Mouse (Mus musculus) c-Kit-positive CD71-positive TER-119-positive erythroid progenitor cells, embryonic 14.5 days (primary cell): ENCODE measurements around the gene Hfe2.
"Not testable (repeated sequence)": the region's sequence is repeated elsewhere in the genome, so short reads cannot be mapped to it uniquely, and the experiment has no call there.

Source experiments
- DNase-seq: peaks from one replicate; pipeline ENCODE4 v3.0.0-alpha.2; 2013; ENCODE audit warnings: low spot score

Hfe2 gene

GRCm38 (mm10) chr3:96524914-96525313, at the start of gene Hfe2:
Gene Hfe2, plus strand, starts transcription at chr3:96525172.
- DNase-seq = no peak

- no peak for DNase-seq
These were observed 47.9 kb upstream of the Hfe2 start for GRCm38 (mm10) chr3:96477084-96477483.

GRCm38 (mm10) chr3:96477558-96477957, 47.4 kb upstream of the Hfe2 start:
- no peak for DNase-seq

DNA sequence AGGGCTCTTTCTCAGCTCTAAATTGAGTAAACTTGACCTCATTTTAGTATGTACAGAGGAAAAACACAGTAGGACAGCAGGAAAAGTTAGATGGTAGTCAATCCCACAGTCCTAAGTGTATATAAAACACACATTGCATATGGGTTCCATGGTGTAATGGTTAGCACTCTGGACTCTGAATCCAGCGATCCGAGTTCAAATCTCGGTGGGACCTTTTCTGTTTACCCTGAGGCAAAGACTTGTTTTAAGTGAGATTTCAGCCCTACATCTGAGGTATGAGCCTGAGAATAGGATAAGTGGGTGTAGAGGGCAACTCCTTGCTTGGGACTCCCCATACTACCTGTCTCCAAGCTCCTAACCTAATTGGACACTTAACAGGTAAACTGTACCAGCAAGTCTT, 45.7 kb upstream of the Hfe2 start:
- no peak for DNase-seq

DNA sequence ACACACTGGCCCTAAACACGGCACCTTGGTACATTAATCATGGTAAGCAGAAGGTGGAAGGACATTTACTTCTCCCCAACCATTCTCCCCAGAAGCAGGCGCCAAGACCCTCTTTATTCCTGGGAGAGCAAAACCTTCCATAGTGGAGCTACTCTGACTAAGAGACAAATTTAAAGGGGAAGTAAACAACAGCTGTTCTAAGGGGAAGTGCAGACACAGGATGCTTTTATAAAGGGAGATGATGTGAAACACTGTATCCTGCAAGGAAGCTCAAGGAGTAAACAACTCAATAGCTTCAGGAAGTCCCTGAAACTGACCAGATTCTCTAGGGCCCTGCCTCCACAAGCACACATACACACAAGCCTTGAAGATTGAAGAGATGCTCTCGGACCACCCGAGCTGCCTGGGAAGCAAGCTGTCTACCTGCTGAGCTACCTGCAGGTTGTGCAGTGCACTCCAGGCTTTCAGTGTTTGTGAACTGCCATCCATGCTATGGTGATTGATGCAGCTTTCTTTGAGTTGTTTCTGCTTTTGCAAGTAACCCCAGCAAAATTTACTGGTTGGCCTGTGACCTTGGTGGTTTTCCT, 44.2 kb upstream of the Hfe2 start:
- DNase-seq = no peak

DNA sequence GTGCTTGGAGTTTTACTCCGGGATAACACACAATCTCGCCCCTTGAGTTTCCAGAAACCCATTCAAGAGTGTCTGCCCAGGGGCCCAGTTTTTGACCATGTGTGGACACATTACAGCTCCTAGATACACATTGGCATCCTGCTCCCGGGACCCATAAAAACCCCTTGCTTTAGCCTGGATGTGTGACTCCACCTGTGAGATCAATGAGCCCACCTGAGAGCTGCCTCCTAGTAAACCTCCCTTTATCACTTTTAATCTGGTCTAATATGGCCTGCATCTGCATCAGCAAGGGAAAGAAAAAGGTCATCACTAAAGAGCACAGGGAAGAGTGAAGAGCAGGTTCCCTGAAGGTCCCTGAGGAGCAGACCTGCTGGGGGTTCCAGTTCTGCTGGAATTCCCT, 43.1 kb upstream of the Hfe2 start:
- DNase-seq = no peak

DNA sequence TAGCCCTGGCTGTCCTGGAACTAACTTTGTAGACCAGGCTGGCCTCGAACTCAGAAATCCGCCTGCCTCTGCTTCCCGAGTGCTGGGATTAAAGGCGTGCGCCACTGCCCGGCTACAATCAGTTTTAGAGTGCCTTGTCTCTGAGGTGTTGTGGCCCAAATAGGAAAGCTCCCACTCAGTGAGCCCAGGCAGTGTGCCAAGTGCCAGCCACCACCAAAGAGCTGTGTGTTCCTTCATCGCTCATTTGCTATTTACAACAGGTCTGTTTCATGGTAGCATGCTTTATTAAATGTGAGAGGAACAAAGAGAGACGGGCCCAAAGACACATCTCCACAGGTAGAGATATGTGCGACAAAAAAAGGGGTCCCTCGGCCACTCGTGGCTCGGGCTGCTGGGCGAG, 42.5 kb upstream of the Hfe2 start:
- DNase-seq = no peak

DNA sequence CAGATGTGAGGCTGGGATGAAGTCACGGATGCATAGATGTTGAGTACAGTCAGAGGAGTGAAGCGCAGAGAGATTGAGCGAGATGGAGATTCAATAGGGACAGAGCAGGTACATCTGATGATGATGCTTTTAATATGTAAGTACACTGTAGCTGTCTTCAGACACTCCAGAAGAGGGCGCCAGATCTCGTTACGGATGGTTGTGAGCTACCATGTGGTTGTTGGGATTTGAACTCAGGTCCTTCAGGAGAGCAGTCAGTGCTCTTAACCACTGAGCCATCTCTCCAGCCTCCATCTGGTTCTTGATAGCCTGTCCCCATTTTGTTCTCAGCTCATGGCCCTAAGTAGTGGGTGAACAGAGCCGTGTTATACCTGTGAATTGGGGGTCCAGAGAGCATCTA, 41.9 kb upstream of the Hfe2 start:
- DNase-seq = not testable (repeated sequence)

GRCm38 (mm10) chr3:96483946-96484345, 41.0 kb upstream of the Hfe2 start:
- DNase-seq = no peak

DNA sequence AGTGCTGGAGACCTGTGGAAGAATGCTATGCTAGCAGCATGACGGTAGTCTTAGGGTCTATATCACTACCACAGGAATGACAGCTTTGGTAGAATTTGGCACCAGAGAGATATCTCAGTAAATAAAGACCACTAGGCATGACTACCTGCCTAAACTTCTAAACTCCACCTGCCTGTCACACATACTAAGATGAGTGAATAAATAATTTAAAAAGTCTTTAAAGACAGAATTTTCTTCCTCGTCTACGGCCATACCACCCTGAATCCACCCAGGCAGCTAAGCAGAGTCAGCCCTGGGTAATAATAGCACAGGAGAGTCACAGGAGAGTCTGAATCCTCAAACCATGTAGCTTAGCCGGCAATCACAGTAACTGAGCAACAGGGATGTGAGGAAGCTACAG, 40.1 kb upstream of the Hfe2 start:
- no peak for DNase-seq

DNA sequence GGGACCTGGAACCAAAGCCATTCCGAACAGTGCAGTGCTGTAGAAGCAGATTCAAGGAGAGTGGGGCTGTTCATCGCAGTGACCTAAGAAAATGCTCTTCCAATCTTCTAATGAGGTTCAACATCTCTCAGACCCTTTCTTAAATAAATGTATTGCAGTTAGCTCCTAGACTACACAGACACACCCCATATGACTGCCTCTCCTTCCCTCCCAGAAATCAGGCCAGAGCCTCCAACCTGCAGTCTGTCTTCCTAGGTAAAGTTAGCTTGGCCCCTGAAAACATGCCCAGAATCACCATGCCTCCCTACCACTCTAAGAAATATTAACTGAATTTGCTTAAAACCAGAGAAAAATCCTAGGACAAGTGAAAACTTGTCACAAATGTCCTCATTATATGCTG, 39.6 kb upstream of the Hfe2 start:
- no peak for DNase-seq

GRCm38 (mm10) chr3:96486064-96486827, 38.7 kb upstream of the Hfe2 start:
- not testable (repeated sequence) for DNase-seq

- not testable (repeated sequence) for DNase-seq
These were observed 38.0 kb upstream of the Hfe2 start for GRCm38 (mm10) chr3:96486828-96487559.

DNA sequence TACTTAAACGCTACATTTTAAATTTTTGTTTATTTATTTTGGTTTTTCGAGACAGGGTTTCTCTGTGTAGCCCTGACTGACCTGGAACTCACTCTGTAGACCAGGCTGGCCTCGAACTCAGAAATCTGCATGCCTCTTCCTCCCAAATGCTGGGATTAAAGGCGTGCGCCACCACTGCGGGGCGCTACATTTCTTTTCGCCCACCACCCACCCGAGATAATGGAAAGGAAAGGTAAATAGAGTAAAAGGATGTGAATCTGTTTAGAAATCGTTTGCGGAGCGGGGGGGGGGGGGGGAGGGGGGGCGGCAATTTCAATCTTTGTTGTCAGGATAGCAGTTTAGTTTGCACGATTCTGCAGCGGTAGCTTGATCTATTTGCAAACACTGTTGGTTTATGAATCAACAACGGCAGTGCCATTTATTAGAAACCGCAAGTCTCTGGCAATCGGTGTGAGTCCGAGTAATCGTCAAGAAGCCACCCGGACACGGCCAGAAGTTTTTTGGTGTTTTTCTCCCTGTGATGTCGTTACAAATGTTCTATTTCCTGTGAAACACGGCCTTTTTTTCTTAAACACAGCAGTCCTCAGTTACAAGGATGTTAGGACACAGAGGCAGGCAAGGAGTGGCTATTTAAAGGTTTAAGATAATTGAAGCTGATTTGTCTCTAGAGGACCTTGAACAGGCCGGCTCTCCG, 37.2 kb upstream of the Hfe2 start:
- no peak for DNase-seq

GRCm38 (mm10) chr3:96488290-96488906, 36.6 kb upstream of the Hfe2 start:
- not testable (repeated sequence) for DNase-seq

DNA sequence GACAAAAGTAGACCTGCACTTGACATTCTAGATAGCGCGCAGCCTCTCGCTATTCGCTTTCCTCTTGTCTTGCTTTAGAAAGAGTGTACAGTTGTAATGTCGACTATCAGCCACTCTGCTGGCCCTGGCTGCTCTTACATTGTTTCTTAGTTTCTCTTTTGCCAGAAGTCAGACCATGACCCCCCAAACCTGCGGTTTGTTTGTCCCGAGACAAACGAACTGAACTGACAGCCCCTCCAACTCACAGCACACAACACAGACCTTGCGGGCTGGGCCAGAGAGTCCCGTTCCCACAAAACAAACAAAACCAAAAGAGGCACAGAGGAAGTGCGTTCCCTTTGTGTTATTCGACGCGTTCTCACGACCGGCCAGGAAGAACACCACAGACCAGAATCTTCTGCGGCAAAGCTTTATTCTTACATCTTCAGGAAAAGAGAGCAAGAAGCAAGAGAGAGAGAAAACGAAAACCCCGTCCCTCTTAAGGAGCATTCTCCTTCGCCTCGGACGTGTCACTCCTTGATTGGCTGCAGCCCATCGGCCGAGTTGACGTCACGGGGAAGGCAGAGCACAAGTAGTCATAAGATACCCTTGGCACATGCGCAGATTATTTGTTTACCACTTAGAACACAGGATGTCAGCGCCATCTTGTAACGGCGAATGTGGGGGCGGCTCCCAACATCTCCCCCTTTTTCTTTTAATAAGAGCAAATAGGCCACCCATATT, 35.9 kb upstream of the Hfe2 start:
- not testable (repeated sequence) for DNase-seq

DNA sequence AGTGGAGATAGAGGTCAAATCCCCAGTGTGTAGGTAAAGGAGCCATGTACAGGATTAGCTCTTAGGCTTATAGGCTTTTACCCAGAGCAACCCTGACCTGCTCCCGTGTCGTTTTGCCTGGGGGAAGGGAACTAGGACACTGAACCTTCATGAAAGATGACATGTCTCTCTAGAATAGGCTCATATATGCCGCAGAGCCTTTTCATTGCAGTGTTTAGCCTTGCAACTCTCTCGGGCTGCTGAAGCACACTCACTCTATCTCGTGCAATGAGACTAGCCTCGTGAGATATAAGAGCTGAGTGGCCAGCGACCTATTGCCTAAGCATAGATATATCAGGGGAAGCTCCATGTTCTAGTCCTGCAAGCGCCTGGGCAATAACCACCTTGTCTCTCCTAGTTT, 35.3 kb upstream of the Hfe2 start:
- DNase-seq = not testable (repeated sequence)

DNA sequence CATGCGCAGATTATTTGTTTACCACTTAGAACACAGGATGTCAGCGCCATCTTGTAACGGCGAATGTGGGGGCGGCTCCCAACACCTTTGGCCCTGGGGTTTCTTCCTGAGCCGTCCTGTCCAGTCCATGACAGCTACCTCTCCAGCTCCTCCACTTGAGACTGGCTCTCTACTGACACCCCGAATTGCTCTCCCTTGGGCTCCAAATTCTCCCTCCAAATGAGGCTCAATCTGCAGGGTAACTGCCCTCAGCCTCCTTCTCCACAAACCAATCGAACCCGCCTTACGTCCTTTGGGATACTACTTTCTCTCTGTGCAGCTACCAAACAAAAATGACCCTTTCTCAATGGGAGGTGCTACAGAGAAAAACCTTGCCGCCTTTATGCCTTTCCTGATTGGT, 30.5 kb upstream of the Hfe2 start:
- not testable (repeated sequence) for DNase-seq

- DNase-seq = no peak
These were observed 30.1 kb upstream of the Hfe2 start for GRCm38 (mm10) chr3:96494912-96495311.

- DNase-seq = no peak
These were observed 29.3 kb upstream of the Hfe2 start for GRCm38 (mm10) chr3:96495490-96496210.

DNA sequence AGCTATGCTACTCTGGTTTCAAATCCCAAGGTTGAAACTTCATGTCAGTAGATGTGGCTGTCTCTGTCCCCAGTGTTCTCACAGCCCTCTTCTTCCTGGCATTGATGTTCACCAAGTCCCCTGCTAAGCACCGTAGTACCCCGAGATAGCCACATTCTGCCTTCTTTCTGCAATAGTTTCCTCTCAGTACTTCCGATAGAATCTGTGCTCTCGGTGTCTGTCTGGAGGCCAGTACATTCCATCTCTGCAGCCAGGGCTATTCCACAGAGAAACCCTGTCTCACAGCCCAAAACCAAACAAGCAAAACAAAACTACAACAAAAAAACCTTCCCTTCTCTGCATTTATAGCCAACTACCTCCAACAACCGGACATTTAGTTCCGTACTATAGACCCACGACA, 28.8 kb upstream of the Hfe2 start:
- DNase-seq = no peak
